Mouse (Mus musculus): ENCODE results near the gene Apobec3.

Apobec3 gene

DNA sequence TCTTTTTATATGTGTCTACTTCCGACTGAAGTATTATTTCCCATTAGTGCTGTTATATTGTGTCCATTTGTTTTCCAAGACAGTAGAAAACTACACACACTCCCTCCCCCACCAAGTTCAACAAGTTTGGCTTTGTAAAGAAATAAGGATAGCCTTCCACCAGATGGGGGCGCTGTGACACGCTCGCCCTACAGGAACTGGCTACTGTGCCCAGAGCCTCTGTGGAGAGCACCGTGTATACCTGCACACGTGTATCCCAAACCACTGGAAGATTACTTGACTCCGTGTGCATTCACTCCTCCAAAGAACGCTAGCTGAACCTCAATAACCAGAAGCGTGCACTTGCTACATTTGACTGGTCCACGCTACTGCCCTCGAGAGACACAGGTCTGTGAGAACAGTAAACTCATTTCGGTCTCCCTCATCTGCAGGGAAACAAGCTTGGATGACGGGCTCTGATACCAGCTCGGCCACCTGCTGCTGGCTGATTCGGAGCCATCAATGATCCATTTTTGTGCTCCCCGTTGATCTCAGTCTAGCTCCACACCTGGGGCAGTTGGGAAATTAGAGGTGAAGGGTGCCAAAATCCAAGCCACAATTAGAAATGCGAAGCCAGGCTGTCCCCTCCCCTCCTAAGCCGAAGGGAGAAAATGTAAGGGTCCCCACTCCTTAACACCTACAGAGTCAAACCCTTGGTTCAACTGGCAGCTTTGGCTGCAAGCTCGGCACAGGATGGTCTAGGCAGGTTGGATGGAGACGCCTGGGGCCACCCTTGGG lies at the start of gene Apobec3:
Apobec3 (plus strand) TSS at position 224 of the 777 bp plus-strand sequence.
- peak; percentile 87 for DNase-seq (ENCODE audit: low read depth, low spot score)

DNA sequence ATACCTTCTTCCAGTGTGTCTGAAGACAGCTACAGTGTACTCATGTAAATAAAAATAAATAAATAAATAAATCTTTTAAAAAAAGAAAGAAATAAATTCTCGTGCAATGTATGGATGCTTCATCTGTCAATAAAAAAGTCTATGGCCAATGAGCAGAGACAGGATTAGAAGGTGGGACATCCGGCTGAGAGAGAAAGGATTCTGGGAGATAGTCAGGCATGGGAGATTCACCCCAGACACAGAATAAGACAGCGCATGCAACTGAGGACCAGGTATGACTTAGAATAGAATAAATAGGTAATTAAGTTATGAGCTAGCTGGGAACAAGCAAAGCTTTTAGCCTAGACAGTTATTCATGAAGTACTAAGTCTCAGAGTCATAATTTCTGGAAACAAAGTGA lies 48.5 kb upstream of the Apobec3 start:
- no peak for DNase-seq (ENCODE audit: low read depth, low spot score)

DNA sequence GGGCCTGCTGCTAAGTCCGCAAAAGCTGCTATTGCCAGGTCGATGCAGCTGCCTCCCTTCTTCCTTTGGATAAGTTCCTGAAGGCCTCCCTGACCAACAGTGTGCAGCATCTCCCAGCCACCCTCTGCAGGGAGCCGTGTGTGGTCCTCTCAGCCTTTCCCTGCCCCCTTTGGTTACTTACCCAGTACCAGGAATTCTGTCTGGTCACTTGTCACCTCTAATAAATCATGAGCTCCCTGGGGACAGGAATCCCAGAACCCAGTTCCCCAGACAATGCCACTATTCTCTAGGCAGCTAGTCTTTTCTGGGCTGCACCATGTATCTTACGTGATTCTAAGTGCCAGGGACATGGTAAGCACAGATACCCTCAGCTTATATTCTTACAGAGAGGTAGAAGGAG lies 45.5 kb upstream of the Apobec3 start:
- DNase-seq (ENCODE audit: low read depth, low spot score): no peak

DNA sequence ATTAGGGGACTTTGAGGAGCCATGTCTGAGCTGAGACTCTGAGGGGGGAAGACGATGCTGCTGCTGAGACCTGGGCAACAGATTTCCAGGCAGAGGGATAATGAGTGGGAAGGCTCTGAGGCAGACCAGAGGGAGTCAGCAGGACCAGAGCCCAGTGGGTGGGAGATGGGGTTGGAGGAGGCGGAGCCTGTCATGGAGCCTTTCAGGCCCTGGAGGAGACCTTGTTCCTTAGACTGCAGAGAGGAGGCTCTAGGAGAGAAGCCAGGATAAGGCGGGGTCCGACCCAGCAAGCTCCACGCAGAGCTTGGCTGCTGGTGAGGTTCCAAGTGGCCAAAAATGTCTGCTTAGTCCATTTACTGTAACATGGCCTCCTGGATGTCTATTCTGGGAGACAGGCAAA lies 44.4 kb upstream of the Apobec3 start:
- DNase-seq (ENCODE audit: low read depth, low spot score): no peak

DNA sequence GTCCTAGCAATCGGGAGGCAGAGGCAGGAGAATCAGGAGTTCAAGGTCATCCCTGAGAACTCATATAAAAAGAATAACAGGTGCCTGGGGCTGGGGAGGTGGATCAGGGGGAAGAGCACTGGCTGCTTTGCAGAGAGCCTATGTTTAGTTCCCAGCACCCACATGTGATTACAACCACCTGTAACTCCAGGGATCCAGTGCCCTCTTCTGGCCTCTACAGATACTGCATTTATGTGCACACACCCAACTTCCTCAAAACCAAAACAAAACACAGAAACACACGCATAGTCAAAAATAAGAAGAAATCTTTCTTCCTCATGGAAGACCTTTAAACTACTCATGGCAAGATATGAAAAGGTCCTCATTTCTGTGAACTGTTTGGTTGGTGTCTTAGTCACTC lies 41.3 kb upstream of the Apobec3 start:
- no peak for DNase-seq (ENCODE audit: low read depth, low spot score)

DNA sequence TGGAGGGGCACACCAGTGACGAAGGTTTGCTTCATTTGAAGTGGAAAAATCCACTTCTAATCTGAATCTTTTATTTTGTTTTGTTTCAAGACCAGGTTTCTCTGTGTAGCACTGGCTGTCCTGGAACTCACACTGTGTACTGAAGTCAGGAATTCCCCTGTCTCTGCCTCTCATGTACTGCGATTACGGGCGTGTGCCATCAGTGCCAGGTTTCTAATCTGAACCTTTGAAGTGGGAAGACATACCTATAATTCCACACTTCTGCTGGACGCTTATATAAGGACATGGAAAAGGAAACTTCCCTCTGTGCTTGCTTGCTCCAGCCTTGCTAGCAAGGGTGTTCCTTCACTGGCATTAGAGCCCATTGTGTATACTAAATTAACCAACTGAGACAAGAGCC lies 32.5 kb upstream of the Apobec3 start:
- DNase-seq (ENCODE audit: low read depth, low spot score): no peak

DNA sequence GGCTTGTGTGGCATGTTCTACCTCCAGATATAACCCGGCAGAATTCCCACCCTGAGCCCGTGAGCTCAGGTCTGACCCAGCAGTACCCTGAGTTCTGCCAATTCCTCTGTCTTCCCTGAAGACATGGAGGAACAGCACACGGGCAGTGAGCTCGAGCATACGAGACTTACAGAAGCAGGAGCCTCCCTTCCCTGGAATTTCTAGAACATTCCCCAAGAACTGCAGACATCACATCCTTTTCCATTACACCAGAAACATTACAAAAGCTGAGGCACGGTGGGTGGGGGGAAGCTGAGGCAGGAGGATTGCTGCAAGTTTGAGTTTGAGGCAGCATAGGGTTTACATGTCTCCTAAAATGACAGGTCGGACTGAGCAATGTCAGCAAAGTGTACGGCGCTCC lies 31.6 kb upstream of the Apobec3 start:
- no peak for DNase-seq (ENCODE audit: low read depth, low spot score)

- no peak for DNase-seq (ENCODE audit: low read depth, low spot score)
Observed at GRCm38 (mm10) chr15:79867260-79868002, 24.0 kb upstream of the Apobec3 start.

- no peak for DNase-seq (ENCODE audit: low read depth, low spot score)
Observed at GRCm38 (mm10) chr15:79873545-79873944, 17.9 kb upstream of the Apobec3 start.

GRCm38 (mm10) chr15:79873995-79874394 lies 17.5 kb upstream of the Apobec3 start:
- no peak for DNase-seq (ENCODE audit: low read depth, low spot score)

- no peak for DNase-seq (ENCODE audit: low read depth, low spot score)
Observed at GRCm38 (mm10) chr15:79875261-79875995, 16.0 kb upstream of the Apobec3 start.

DNA sequence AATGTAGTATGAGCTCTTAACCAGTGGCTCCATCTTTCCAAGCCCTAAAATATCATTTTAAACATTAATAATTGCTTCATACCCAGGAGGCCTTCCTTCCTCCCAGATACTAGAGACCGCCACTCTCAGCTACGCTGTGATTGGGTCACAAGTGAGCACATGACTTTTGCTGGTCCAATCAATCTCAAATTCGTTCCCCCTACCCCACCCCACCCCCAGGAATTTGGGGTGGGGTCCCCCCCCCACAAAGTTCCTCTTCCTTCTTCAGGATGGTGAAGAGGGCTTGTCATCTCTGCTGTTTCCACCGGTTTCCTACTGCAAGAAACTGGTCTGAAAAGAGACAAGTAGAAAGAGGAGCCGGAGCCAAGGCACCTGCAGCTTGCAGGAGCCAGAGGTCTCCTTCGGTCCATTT lies 12.7 kb upstream of the Apobec3 start:
- DNase-seq (ENCODE audit: low read depth, low spot score): no peak

DNA sequence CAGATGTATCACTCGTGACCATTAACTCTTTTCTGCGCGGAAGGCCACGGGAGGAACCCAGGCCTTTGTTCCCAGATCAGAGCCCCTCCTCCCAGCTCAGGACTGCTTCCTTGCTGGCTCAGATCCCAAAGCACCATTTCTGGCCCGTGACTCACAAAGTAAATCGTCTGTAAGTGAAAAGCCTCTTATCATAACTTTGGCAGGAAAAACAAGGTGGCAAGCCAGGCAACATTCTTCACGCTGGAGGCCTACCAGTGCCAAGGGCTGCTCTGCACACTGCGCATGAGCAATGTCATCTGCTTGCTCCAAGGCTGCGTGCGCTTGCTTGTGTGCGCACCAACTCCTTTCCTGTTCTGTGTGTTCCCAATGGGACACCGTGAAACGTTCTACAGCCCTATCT lies 12.1 kb upstream of the Apobec3 start:
- no peak for DNase-seq (ENCODE audit: low read depth, low spot score)

DNA sequence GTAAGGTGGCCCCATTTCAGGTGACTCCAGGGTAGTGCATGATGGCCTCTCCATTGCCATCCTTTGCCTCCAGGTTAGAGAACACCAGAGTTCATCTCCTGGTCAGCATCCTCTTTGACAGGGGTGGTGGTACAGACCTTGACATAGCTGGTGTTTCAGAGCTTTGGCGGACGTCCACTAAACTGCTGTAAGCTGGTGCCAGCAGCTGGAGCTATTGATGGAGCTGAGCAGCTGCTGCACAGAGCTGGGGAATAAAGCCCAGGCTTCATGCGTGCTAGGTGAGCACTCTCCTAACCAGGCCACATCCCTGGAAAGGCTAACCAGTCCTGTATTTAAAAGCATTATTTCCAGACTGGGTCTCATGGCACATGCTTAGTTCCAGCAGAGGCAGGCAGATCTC lies 11.0 kb upstream of the Apobec3 start:
- no peak for DNase-seq (ENCODE audit: low read depth, low spot score)

DNA sequence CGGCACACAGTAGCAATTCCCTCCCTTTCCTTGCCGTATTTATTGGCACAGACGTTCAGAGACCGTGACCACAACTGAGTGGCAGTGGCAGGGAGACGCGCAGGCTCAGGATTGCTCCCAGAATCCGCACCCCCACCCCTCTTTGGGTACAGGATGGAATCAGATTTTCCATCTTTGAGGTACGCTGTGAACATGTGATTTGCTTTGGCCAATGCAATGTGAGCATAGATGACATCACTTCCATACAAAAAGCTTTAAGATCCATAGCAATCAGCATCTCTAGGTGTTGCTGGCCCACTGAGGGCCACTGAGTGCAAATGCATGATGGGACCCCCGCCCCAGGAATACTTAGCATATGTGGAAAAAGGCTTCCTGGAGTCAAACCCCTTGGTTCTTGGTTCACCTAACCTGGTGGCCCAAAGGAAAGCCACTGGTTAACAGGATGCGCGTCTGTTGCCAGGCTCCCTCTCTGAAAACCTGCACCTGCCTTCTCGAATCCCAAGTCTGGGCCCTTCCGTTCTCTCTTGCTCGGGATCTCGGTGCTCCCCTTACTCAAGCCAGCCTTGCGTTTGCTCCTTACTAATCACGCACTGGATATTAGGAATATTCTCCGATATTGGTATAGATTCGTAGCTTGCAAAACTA lies 8.7 kb upstream of the Apobec3 start:
- peak; percentile 50 for DNase-seq (ENCODE audit: low read depth, low spot score)

GRCm38 (mm10) chr15:79883352-79883822 lies 8.1 kb upstream of the Apobec3 start:
- peak; percentile 92 for DNase-seq (ENCODE audit: low read depth, low spot score)

DNA sequence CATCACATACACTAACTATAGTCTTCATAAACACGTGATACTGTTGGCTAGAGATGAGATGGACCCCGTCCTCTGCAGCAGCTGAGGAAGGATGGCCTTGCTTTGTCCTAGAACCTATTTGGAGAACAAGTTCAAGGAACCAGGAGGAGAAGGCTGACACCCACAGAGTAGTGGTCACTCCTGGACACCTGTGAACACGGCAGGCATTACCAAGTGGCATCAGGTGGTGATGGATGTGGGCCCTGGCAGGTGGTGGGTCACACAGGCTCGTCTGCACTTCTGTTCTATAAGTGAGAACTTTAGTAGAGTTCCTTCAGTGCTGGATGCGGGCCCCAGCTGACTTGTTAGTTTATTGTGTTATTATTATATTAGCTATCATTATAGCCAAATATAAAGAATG lies 6.6 kb upstream of the Apobec3 start:
- no peak for DNase-seq (ENCODE audit: low read depth, low spot score)

DNA sequence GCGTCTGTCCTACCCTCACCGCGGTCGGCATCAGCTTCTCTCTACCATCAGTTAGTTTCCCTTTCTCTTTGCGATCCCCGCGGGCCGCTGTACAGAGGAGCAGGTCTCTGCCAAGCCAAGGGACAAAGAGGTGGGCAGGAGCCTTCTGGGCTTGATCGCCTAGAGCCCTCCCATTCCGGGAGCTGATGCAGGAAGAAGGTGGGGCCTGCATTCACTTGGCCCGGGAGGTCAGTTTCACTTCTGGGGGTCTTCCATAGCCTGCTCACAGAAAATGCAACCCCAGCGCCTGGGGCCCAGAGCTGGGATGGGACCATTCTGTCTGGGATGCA lies 718 bp downstream of the Apobec3 start:
- peak; percentile 79 for DNase-seq (ENCODE audit: low read depth, low spot score)

DNA sequence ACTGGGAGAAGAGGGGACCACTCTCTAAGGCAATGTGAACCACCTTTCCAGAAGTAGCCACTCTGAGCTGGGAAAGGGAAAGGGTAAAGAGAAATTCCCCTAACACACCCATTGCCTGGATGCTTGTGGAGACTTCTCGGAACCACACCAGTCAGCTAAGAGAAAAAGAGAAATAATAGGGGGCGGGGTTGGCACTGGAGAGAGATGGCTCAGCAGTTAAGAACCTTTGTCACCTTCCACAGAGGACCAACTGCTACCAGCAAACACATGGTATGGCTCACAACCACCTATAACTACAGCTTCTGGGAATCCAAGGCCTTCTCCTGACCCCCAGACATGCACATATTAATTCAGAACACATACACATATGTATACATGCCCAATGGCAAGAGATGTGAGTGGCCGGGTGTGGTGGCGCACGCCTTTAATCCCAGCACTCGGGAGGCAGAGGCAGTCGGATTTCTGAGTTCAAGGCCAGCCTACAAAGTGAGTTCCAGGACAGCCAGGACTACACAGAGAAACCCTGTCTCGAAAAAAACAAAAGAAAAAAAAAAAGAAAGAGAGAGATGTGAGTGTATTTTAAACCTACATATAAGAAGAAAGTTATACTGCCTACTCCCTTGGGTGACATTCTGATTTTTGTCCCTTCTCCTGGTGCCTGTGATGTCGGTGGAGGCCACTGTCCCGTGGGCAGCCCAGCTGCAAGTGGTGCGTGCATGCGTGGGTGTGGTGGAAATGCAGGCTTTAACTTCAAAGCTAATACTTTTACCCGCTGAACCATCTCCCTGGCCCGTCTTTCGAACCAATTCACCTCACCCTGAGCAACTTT lies 1.8 kb downstream of the Apobec3 start:
- peak; percentile 59 for DNase-seq (ENCODE audit: low read depth, low spot score)

DNA sequence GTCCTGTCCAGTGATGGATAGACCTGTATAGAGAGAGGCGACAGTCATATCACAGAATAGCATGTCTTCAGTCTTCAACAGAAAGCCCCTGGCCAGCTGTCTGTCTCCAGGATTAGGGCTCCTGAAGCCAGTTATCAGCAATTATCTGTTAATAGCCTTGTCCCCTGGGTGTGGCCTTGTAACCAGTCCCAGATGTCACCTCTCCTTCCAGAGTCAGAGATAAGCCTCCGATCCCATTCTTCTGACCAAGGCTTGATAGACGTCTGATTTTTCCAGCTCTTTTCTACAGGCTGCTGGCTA lies 2.3 kb downstream of the Apobec3 start:
- no peak for DNase-seq (ENCODE audit: low read depth, low spot score)

DNA sequence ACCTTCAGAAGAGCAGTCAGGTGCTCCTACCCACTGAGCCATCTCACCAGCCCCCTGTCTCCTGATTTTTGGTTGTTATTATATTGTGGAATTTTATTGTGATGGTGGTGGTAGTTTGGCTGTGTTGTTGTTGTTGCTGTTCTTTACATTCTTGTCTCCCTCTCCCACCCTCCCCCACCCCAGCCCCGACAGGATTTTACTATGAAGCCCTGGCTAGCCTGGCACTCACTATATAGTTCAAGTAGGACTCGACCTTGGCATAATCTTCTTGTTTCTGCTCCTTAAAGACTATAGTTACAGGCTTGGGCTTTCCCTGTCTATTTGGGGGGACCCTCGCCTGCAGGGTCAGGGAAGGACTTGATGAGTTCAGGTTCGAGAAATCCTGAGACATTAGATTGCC lies 2.9 kb downstream of the Apobec3 start:
- DNase-seq (ENCODE audit: low read depth, low spot score): peak; percentile 22
